Mouse (Mus musculus): ENCODE results near the gene Plcb4.

- TF ChIP-seq CTCF (IDR thresholded peaks at IDR 0.05; ENCODE audit: borderline replicate concordance, insufficient read depth, low read length) (no peak), POLR2A (IDR thresholded peaks at IDR 0.05; ENCODE audit: low read depth, low read length) (no peak)
Measured at GRCm38 (mm10) chr2:135655948-135656347, 2.9 kb upstream of the Plcb4 start.
